Mouse (Mus musculus): ENCODE measurements around the gene Gp1bb.

Gene Gp1bb

DNA sequence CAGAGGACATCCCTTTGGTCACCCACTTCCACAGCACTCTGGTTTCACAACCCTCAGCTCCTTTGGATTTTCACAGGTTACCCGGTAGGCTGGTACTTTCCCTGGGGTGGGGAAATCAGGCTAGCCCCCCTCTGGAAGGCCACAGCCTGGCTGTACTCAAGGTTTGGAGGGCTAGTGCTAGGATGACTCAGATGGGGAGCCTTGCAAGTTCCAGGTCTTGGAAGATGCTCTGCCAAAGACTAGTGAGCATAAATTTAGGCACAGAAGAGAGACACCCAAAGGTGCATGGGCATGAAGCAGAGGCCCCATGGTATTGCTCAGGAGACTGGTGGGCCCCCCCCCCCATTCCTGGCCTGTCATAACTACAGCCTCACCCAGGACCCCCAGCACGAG, 6.7 kb upstream of the Gp1bb start:
- no peak for DNase-seq (ENCODE audit: low spot score in 2 of 2)

DNA sequence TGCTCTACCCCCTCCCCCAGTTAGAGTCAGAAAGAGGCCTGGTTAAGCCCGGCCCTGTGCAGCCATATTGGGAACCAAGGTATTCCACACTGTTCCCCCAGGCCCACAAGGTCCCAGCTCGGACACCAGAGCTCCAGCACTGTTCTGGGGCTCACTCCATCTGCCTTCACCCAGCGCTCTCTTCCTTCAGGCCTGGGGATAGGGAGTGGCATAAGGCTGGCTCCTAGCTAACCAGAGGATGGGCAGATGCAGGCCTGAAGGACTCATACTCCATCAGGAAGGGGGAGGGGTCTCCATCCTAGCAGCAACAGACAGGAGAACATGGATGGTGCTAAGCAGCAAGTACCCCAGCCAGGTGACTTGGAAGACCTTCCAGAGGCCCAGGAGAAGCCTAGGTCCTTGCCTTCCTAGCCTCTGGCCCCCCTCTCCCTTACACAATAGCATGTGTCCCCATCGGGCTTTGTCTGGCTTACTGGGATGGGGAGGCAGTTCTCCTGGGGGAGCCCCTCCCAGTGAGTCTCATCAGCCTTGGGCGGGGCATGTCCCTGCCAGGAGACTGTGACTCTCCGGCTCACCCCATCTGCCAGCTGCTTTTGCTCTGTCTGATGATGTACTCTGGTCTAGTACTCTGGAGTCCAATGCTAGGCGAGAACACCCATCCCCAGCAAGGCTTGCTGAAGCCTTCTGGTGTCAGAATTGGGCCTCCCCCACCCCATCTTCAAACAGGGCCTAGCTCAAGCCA, 6.2 kb upstream of the Gp1bb start:
- peak; percentile 43 to 56 for DNase-seq (ENCODE audit: low spot score in 2 of 2)

DNA sequence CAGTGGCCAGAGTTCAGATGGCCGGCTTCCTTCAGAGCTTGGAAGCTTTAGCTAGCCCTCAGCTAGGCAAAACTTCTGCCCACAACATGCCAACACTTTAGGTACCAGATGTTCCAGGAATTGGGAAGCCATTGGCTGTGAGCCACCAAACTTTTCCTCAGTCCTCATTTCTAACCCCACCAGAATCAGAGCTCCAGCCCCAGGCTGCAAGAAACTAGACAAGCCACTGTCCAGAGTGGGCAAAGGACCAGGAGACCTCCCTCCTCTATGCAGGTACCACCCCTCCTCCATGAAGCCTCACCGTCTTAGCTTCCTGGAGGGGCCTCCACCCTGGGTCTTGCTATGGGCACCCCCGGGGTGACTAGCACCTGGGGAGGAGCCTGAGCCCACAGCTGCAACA, 5.0 kb upstream of the Gp1bb start:
- DNase-seq (ENCODE audit: low spot score in 2 of 2), result peak; percentile 52 to 65

DNA sequence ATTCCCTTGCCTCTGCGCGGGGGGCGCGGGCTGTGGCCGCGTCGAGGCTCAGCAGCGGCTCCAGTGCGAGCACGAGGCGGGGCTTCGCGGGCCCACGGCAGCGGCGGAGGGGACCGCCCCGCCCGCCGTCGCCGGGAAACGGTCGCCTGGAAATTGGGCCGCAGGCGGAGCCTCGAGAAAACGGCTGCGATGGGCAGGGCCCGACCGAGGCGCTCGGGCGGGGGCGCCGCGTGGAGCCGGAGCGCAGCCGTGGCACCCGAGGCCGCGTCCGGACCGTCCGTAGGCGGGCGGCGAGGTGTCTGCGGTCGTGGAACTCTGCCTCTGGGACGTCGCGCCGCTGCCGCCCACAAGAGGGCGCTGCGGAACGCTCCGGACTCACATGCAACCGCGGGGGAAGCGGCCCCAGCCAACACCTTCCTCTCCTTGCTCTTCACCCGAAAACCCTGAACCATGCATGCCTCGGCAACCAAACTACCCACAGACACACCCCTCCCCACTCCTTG, 4.2 kb upstream of the Gp1bb start, which contains the start of gene Gm49601:
Gene Gm49601, minus strand, starts transcription at position 52 of the 503 bp plus-strand sequence.
- peak; percentile 88 for DNase-seq (ENCODE audit: low spot score in 2 of 2)

DNA sequence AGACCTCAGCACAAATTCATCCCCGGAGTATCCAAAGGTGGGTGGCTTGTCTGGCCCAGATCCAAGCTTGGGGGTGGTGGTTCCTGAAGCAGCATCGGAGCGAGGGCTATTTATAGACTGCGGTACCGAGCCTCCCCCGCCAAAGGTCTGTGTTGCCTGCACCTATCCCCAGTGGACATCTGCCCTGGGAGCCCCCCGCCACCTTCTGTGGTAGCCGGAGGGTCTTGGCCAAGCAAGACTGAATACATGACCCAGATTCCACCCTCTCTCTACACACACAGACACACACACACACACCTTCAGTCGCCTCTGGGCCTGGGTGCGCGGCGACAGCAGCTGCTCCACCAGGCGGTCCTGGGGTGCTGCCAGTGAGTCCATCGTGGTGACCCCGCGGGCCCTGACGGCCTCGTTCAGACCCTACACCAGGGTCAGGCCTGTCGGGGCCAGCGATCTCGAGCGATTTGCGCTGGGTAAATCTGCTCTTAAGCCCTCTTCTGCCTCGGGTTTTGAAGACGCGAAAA, 3.6 kb upstream of the Gp1bb start:
- DNase-seq (ENCODE audit: low spot score in 2 of 2), result peak; percentile 81 to 86

DNA sequence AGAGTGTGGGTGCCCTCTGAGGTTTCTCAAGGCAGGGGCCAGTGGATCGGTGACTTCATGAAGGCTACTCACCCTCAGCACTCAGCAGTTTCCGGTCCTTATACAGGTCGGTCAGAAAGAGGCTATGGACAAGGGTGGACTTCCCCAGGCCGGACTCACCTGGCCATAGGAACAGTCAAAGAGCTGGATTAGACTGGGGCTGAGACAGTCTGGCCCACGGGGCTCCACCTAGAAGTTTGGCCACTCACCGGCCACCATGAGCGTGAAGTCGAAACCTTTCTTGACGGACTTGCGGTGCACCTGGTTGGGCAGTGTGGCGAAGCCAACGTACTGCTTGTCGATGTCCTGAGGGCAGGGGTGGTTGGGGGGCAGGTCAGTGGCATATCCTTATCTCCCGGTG, 2.9 kb upstream of the Gp1bb start:
- peak; percentile 39 to 53 for DNase-seq (ENCODE audit: low spot score in 2 of 2)

DNA sequence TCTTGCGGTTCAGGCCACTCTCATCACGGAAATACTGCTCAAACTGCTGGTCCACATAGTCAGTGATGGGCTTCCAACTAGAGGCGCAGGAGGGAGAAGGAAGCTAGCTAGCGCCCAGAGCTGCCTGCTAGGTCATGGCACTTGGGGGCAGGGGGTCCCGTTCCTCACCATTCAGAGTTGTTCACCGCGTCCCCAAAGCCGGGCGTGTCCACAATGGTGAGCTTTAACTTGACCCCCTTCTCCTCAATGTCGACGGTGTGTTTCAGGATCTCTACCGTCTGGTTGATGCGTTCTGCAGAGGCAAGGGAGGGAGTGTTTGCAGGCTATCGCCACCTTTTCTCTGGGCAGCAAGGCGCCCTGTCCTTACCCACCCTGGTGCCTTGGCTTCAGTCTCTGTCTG, 2.4 kb upstream of the Gp1bb start:
- DNase-seq (ENCODE audit: low spot score in 2 of 2), result peak in 1 of 2 experiments; percentile 42

DNA sequence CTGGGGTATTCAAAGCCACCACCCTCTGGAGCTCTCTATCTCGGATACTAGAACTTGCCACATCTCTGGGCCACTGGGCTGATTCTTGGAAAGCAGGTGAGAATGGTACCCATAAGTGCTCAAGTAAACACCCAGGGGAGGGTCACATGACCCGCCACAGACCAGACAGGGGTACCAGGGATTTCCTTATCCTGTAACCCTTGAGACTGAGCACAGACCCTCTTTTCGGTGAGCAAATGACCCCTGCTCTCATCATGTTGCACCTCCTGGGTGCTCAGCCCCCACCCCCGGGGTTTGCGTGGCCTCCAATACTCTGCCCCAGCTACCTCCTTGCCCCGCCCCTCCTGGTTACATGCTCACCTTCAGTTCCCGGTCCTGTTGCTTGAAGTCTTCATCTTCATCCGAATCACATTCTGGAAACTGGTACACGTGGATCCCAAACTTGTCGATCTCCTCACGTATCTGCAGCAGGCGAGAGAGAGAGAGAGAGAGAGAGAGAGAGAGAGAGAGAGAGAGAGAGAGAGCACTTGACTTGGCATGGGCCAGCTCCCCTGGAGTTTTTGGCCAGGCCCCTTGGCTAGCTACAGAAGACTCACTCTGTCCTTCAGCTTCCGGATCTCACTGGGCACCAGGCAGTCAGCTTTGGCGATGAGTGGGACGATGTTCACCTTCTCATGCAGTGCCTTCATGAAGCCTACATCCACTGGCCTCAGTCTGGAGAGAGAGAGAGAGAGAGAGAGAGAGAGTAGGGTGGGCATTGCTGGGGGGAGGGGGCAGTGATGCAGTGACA, 1.7 kb upstream of the Gp1bb start:
- peak; percentile 46 to 50 for DNase-seq (ENCODE audit: low spot score in 2 of 2)

DNA sequence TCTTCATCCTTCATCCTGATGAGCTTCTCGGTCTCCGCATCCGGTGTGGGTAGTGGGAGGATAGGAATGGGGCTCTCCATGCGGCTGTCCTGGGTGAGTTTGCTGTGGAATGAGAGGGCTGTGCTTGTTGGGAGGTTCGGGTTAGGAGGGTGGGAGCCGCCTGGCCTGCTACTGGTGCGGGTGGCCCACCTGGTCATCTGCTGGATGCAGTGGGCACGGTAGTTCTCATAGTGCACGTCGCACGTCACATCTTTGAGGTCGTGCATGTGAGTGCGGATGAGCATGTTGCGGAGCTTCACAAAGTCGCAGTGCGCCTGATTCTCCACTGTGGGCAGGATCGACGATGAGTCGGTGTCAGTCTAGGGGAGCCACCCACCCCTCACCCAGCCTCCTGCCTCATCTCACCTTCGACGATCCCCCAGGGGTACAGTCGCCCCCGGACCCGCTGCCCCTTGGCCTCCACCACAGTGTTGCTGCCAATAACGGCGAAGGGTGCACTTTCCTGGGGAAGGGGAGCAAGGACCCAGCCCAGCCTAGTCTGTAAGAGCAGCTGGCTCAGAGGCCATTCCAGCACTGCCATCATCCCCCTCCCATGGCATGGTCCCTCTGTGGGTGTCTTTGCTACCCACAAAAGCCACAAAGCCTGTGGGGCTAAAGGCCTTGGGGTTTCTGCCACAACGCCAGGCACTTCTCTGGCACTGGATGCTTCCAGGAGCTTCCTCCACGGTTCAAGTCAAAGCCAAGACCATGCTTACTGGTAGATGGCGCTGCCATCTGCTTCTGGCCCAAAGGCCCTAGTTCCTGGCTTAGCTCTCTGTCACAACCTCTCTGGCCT, 930 bp upstream of the Gp1bb start:
- DNase-seq (ENCODE audit: low spot score in 2 of 2), result peak; percentile 42 to 47

DNA sequence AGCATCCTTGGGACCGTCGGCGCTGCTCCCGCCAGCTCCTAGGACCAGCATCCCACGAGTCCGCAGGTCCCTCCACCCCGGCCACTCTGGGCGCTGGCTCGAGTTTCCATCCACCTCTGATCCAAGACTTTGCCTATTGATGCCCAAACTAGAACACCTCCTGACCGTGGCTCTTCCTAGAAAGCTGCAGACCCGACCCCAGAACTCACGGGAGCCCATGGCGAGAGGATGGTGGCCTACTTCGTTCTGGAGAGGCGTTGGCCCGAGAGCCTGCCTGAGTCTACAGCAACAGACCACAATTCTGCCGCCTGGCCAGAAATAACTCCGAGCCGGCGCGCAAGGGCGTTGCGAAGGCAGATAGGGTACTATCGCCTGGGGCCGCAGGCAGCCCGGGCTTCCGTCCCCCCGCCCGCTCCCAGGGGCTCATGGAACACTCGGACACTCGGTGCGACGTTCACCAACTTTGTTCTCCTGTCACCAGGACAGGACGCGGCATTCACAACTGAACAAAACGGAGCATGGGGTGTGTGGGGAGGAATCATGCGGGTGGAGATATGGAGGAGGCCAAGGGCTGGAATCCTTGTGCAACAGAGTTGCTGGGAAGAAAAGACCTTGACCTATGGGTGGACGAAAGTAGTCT, 721 bp downstream of the Gp1bb start:
- peak; percentile 65 to 69 for DNase-seq (ENCODE audit: low spot score in 2 of 2)

DNA sequence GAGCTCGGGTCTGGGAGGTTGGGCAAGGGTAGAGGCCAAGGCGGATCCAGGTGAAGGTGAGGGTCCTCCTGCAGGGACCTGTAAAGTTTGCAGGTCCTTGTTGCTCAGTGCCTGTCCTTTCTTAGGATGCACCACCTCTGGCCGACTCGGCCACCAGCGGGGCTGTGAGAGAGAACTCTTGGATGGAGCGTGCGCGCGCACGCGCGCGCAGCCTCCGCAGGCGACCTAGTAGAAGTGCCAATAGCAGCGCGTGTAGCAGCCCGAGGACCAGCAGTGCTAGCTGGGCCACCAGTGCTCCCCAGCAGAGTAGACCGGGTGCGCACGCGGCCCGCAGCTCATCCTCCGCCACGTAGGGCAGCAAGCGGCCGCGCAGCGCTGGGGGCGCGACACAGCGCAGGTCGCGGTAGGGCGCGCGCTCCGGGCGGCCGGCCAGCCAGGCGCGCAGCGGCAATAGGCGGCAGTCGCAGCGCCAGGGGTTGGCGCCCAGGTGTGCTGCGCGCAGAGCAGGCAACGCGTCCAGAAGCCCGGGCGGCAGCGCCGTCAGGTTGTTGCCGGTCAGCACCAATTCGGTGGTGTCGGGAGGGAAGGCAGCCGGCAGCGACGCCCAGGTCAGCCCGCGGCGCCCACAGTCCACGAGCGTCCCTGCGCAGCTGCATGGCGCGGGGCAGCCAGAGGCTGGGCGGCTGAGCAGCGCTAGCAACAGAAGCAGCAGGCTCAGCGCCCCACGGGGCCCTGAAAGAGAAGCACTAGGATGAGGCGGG, 1.4 kb downstream of the Gp1bb start:
- peak; percentile 67 to 76 for DNase-seq (ENCODE audit: low spot score in 2 of 2)

DNA sequence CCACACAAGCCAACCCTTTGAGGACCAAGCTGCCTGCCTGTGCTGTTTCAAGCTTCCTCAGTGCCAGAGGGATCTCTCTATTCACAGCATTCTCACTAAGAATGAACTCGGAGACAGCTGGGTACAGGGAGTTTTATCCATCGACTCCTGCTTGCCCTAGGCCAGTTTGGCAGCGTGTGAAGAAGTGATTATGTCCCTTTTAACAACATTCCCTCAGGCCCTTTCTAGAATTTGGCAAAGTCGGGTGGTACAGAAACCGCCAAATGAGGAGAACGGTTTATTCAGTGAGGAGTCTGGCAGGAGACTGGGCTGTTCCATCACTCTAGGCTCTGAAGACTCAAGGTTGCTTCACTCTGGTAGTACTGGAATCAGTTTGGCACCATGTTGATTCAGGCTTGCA, 2.0 kb downstream of the Gp1bb start:
- DNase-seq (ENCODE audit: low spot score in 2 of 2), result peak; percentile 48 to 65

DNA sequence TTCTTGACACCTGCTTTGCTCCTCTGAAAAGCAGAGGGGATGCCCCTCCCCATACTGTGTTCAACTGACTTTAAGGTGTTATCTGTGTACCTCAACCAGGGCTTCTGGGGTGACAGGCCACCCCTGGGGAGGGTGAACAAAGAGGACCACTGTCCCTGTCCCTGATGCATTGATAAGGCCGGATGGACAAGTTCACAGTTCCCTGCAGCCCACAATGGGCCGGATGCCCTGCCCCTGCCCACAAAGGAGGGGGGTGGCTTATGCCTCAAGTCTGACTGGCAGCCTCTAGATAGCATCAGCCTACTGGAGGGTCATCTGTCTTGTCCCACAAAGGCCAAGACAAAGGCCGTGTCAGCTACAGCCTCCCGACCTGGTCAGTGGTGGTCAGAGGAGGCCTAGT, 3.1 kb downstream of the Gp1bb start:
- peak in 1 of 2 experiments; percentile 46 for DNase-seq (ENCODE audit: low spot score in 2 of 2)

DNA sequence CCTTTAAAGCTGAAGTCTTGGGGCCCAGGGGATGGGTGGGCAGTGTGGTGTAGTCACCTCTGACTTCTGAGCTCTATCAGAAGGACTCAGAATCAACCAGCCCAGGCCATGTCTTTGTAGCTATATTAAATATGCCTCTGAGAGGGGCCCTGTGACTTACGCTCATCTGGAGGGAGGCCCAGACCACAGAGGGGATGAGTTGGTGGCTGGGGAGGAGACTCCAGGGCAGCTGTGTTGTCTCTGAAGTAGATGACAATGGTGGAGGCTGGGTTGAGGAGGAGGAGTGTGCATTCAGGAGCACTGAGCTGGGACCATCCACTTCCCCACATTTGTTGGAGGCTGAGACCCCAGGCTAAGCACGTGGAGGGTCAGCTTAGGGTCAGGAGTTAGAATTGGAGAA, 3.9 kb downstream of the Gp1bb start:
- DNase-seq (ENCODE audit: low spot score in 2 of 2), result no peak

DNA sequence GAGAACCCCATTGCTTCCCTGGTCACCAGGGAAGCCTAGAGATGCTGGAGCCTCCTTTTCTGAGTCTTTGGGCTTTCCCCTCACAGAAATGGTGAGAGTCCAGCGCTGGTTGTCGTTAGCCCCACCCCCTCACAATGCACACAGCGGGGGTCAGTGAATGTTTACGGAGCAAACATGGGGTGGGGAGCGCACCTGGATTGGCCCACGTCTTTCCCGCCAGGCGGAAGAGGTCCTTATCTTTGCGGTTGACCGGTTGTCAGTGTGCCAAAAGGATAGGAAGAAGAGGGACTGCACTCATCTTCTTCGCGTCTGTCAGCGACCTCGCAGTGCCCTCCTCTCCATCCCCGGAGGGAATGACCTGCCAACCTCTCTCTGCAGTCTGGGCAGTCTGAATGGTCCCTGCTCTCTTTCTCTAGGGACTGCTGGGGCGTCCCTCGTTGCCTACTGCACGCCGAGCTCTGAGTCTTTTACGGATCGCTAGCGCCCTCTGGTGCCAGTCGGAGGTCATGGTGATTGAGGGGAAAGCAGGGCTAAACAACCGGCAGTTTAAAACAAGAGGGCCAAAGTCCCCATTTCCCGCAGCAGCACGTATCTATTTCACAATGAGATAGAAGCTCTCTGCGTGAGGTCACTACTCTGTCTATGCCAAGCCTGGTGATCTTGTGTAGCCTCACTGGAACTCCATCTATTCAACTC, 4.7 kb downstream of the Gp1bb start:
- peak; percentile 90 to 93 for DNase-seq (ENCODE audit: low spot score in 2 of 2)

DNA sequence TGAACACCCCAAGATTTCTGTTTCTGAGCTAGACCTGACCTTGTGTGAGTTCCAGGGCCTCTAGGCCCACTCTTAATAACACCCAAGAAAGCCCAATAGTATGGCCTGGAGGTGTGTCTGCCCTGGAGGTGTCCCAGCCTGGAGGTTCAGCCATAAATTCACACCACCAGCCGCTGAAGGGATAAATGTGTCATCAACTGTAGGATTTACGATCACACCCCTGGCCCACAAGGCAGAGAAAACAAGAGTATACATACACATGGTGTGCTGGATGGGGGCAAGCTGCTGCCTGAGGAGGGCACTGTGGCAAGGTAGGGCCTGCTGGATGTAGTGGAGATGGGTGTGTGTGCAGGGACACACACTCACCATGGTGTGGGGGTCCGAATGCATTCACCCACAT, 8.9 kb downstream of the Gp1bb start:
- no peak for DNase-seq (ENCODE audit: low spot score in 2 of 2)

DNA sequence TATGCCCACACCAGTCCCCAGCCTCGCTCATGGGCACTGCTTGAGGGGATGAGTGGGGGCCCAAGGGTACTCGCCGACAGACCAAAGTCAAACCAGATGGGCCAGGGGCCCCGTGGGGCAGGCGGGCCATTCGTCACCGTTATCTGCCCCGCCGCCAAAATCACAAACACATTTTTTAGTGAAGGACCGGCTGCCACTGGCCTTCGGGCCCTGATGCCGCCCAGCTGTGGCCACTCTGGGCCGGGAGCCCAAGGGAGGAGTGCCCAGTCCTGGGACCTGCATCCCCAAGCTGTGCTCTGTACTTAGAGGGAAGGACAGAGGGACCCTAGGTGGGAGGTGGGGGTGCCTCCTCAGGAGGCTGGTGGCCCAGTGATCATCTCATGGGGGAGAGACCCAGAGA, 10.5 kb downstream of the Gp1bb start:
- DNase-seq (ENCODE audit: low spot score in 2 of 2), result no peak

DNA sequence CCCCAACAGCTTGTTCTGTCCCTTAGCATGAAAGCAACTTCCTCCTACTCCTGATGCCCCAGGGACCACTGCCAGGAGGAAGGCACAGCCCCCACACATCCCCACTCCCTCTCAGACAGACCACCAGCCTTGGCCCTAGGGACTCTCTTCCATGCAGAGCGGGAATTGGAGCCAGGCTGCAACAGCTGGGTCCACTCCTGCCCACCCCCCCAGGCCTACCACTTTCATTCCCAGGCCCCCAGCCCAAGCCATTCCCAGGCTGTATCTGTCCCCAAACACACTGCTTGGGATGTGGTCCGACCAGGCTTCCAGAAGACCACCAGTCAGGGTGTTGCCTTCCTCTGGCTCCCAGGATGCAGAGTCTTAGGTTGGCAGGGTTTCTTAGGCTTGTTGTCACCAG, 13.1 kb downstream of the Gp1bb start:
- no peak for DNase-seq (ENCODE audit: low spot score in 2 of 2)

DNA sequence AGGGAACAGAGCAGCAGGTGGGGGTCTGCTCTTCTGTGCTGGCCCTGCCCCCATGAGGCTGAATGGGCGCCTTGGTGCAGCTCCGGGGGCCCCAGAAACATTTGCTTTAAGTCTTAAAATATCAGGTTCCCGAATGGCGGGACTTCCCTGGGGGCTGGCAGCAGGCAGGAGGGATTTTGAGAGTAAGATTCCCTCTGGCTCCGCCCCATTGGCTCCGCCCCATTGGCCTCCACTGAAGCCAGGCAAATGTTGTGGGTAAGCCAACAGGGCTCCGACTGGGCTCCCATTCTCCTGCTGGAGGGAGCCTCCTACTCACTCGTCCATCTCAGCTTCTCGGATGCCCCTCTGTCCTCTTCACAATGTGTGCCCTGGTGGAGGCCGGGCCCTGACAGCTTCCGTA, 14.0 kb downstream of the Gp1bb start:
- no peak for DNase-seq (ENCODE audit: low spot score in 2 of 2)

DNA sequence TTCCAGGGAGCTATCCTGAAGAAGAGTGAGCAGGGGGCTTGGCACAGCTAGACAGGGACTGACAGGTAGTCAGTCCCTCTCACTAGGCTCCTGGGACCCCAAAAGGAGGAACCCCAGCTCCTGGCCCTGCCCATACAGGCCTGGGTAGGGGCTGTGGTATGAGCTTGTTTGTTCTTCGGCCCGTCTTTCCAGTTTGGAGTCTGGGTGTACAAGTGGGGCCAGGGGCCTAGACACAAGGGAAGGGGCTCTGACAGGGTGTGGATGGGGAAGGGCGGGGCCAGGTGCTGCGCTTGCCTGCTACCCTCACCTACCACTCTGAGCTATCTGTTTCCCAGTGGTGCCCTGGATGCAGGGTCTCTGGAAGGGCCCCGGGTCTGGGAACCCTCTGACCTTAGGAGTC, 16.5 kb downstream of the Gp1bb start:
- no peak for DNase-seq (ENCODE audit: low spot score in 2 of 2)

All from right cerebral cortex, postnatal 10 days (tissue).